Mouse (Mus musculus): ENCODE data around the gene Ippk.

DNA sequence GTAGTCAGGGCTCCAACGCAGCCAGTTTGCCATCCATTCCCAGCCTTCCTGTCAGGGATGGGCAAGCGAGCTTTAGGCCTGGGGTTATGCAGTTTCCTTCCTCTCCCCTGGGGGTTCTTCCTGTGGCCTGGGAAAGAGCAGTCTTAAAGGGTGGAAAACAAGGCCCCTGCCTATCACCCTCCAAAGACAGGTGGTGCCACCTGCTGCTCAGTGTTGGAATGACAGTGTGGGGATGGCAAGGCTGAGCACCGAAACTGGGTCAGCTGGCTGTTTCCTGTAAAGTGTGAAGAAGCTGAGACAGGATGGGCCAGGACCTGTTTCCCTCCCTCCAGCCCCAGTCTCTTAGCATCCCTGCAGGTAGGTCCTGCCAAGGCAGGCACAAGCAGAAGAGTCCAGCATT lies 39.8 kb upstream of the Ippk start:
- peak; percentile 97 for TF ChIP-seq CTCF (IDR thresholded peaks at IDR 0.05; ENCODE audit: low read depth, low read length)
- TF ChIP-seq POLR2A (IDR thresholded peaks at IDR 0.05; ENCODE audit: borderline replicate concordance, low read depth, low read length), result no peak
